Mouse (Mus musculus) embryonic facial prominence, embryonic 15.5 days (tissue): Measurements from ENCODE around the gene Pcp4l1. TPM values are rescaled to one million over a fixed set of nuclear protein-coding genes. Genes with fewer than 3 reads are reported as not detected.

Experiments used
- ATAC-seq: fragments of 200-750 bp; cut with Nextera tagmentation; 2 replicates; pipeline ENCODE4 v1.8.0; 2017; ENCODE audit warnings: low read depth, moderate TSS enrichment; ENCODE audit not compliant: insufficient number of reproducible peaks, low FRiP score, low TSS enrichment
- H3K27ac ChIP-seq: fragments of 300-500 bp; sonication (generic); replicated peaks from 2 replicates; pipeline ENCODE4 v1.5.1; 2015; ENCODE audit warnings: mild to moderate bottlenecking, inconsistent platforms
- H3K27me3 ChIP-seq: fragments of 300-500 bp; sonication (generic); 2 replicates; pipeline ENCODE4 v1.6.1; 2015; ENCODE audit warnings: inconsistent platforms
- H3K36me3 ChIP-seq: fragments of 300-500 bp; sonication (generic); 2 replicates; pipeline ENCODE4 v1.6.1; 2015; ENCODE audit warnings: mild to moderate bottlenecking, inconsistent platforms
- H3K4me1 ChIP-seq: fragments of 300-500 bp; sonication (generic); 2 replicates; pipeline ENCODE4 v1.6.1; 2015; ENCODE audit warnings: inconsistent platforms
- H3K4me2 ChIP-seq: fragments of 300-500 bp; sonication (generic); replicated peaks from 2 replicates; pipeline ENCODE4 v1.6.1; 2015; ENCODE audit warnings: mild to moderate bottlenecking, inconsistent platforms
- H3K4me3 ChIP-seq: fragments of 300-500 bp; sonication (generic); replicated peaks from 2 replicates; pipeline ENCODE4 v1.5.1; 2015; ENCODE audit warnings: mild to moderate bottlenecking, inconsistent platforms
- H3K9ac ChIP-seq: fragments of 300-500 bp; sonication (generic); 2 replicates; pipeline ENCODE4 v1.6.1; 2015; ENCODE audit warnings: inconsistent platforms
- H3K9me3 ChIP-seq: fragments of 300-500 bp; sonication (generic); replicated peaks from 2 replicates; pipeline ENCODE4 v1.6.1; 2016; ENCODE audit warnings: inconsistent platforms
- WGBS: fragments of 180-500 bp; shearing (Covaris S2); methylation state at CpG from one replicate; pipeline ENCODE4 v1.1.7; 2015; 5-methylcytosine and 5-hydroxymethylcytosine counted together
- polyA plus RNA-seq: library from polyadenylated mRNA; unstranded; fragments of >200 nt; fragmentation: Nextera tagmentation; extraction: Ambion mirVana; gene quantifications from 2 replicates; pipeline ENCODE4 v1.2.1, GENCODE M21; 2015

The Pcp4l1 gene
- polyA plus RNA-seq, 1 experiment from 2014 or later: 35.8 TPM

DNA sequence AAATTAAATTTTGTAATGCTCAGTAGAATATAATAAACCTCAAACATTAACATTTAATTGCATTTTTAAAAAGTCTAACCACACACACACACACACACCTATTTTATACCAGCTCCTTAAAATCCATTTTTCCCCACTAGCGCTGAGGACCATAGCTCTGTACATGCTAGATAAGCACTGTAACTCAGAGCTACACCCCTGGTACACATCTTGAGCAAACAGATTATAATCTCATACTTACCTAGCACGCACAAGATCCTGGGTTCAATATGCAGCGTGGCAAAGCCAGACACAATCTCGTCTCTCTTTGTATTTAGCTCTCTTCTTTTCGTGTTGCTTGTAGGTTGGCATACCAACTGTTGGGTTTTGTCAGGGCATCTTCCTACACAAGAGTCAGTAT, 71.7 kb downstream of the Pcp4l1 start:
- H3K4me1 ChIP-seq: peaks cover 3% of the 10 kb centered on the region; the same call in 1 of the 2 replicates
- no peak overlapping the region for H3K9ac ChIP-seq
- H3K4me2 ChIP-seq: no peak overlapping the region
- no peak for ATAC-seq
- peaks cover 17% of the 10 kb centered on the region for H3K36me3 ChIP-seq
- H3K9me3 ChIP-seq: no peaks in the 10 kb centered on the region
- no peak overlapping the region for H3K4me3 ChIP-seq
- WGBS: 88% methylated on average over 5 of the region's 5 CpGs
- no peaks in the 10 kb centered on the region for H3K27me3 ChIP-seq
- no peak overlapping the region for H3K27ac ChIP-seq

Other genes with a start within 250 kb of the Pcp4l1 start
- gene Fcgr2b, start 219.7 kb downstream of the Pcp4l1 start, polyA plus RNA-seq: 4.3 and 4.5 TPM in 2 replicates
- gene Fcgr4, start 177.3 kb downstream of the Pcp4l1 start, polyA plus RNA-seq: 0.53 and 1.8 TPM in 2 replicates
- gene Fcgr3, start 131.3 kb downstream of the Pcp4l1 start, polyA plus RNA-seq: 25.6 and 26.1 TPM in 2 replicates
- gene Cfap126, start 82.3 kb downstream of the Pcp4l1 start, polyA plus RNA-seq: 14.2 and 28.6 TPM in 2 replicates
- 261 and 274 TPM in 2 replicates for gene Sdhc, start 45.7 kb downstream of the Pcp4l1 start, polyA plus RNA-seq
- 6.8 and 8.5 TPM in 2 replicates for gene Mpz, start 45.6 kb downstream of the Pcp4l1 start, polyA plus RNA-seq
- gene Nr1i3, start 17.7 kb upstream of the Pcp4l1 start, polyA plus RNA-seq: 0.24 and 0.42 TPM in 2 replicates
- gene Tomm40l, start 26.2 kb upstream of the Pcp4l1 start, polyA plus RNA-seq: 29.5 and 30.0 TPM in 2 replicates
- 1.3 and 1.9 TPM in 2 replicates for gene Apoa2, start 28.8 kb upstream of the Pcp4l1 start, polyA plus RNA-seq
- 92.7 and 101 TPM in 2 replicates for gene Fcer1g, start 38.1 kb upstream of the Pcp4l1 start, polyA plus RNA-seq
- gene Adamts4, start 54.2 kb upstream of the Pcp4l1 start, polyA plus RNA-seq: 26.0 and 26.6 TPM in 2 replicates
- 217 and 248 TPM in 2 replicates for gene Ndufs2, start 55.1 kb upstream of the Pcp4l1 start, polyA plus RNA-seq
- 75.5 and 86.7 TPM in 2 replicates for gene B4galt3, start 74.1 kb upstream of the Pcp4l1 start, polyA plus RNA-seq
- 56.9 and 58.2 TPM in 2 replicates for gene Ppox, start 84.9 kb upstream of the Pcp4l1 start, polyA plus RNA-seq
- gene Usp21, start 91.7 kb upstream of the Pcp4l1 start, polyA plus RNA-seq: 85.1 and 91.1 TPM in 2 replicates
- gene Ufc1, start 98.8 kb upstream of the Pcp4l1 start, polyA plus RNA-seq: 107 and 112 TPM in 2 replicates
- gene Dedd, start 132.9 kb upstream of the Pcp4l1 start, polyA plus RNA-seq: 53.2 and 55.1 TPM in 2 replicates
- 41.7 and 44.7 TPM in 2 replicates for gene Nit1, start 149.4 kb upstream of the Pcp4l1 start, polyA plus RNA-seq
- 95.9 and 105 TPM in 2 replicates for gene Pfdn2, start 149.4 kb upstream of the Pcp4l1 start, polyA plus RNA-seq
- 4.5 and 9.1 TPM in 2 replicates for gene Klhdc9, start 164.5 kb upstream of the Pcp4l1 start, polyA plus RNA-seq
- gene Nectin4, start 173.8 kb upstream of the Pcp4l1 start, polyA plus RNA-seq: 39.0 and 43.7 TPM in 2 replicates
- 2.6 and 3.1 TPM in 2 replicates for gene Arhgap30, start 192.7 kb upstream of the Pcp4l1 start, polyA plus RNA-seq
- 74.6 and 85.2 TPM in 2 replicates for gene Usf1, start 215.0 kb upstream of the Pcp4l1 start, polyA plus RNA-seq
- 8.1 and 11.8 TPM in 2 replicates for gene Tstd1, start 222.6 kb upstream of the Pcp4l1 start, polyA plus RNA-seq
- 66.5 and 73.3 TPM in 2 replicates for gene F11r, start 241.3 kb upstream of the Pcp4l1 start, polyA plus RNA-seq